Mouse (Mus musculus): ENCODE data around the gene Ccser2.
A peak's percentile ranks its signal among the peaks of the same experiment; 100 is the strongest.

Gene Ccser2

GRCm38 (mm10) chr14:36866966-36867700 is 101.4 kb downstream of the Ccser2 start:
- DNase-seq = peak; percentile 86

- DNase-seq = peak; percentile 85
These were observed 104.6 kb downstream of the Ccser2 start for GRCm38 (mm10) chr14:36863877-36864489.

- DNase-seq = peak; percentile 65
These were observed 106.2 kb downstream of the Ccser2 start for GRCm38 (mm10) chr14:36862387-36862786.

GRCm38 (mm10) chr14:36858932-36859331 is 109.6 kb downstream of the Ccser2 start:
- no peak for DNase-seq

DNA sequence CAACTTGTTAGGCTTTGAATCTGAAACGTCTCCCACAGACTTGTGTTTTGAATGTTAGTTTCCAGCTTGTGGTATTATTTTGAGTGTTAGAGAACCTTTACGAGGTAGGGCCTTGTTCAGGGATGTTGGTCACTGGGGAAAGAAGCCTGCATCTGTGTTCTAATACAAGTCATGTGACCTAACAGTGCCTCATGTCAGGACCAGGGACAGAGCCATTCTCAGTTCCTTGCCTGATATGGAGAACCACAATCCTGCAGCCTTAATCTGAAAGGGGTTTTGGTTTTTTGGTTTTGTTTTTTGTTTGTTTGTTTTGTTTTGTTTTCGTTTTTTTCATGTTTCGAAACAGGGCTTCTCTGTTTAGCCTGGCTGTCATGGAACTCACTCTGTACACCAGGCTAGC is 115.6 kb downstream of the Ccser2 start:
- DNase-seq = peak; percentile 37

- DNase-seq = no peak
These were observed 119.7 kb downstream of the Ccser2 start for GRCm38 (mm10) chr14:36848860-36849259.

Measured in embryo, embryonic 11 days (tissue).